Mouse (Mus musculus): Measurements from ENCODE around the gene Krtap1-4. TPM values are rescaled to one million over a fixed set of nuclear protein-coding genes. Genes with fewer than 3 reads are reported as not detected.

The Krtap1-4 gene
- polyA plus RNA-seq, 1 experiment from 2014 or later, result not detected

Other genes with a start within 250 kb of the Krtap1-4 start
- 0.24 and 0.42 TPM in 2 replicates for gene Krt26, start 245.7 kb downstream of the Krtap1-4 start, polyA plus RNA-seq (2014; fragmentation: Nextera tagmentation; extraction: Ambion mirVana)
- 3.2 and 6.1 TPM in 2 replicates for gene Krt27, start 232.6 kb downstream of the Krtap1-4 start, polyA plus RNA-seq (2014; fragmentation: Nextera tagmentation; extraction: Ambion mirVana)
- 2.8 and 3.4 TPM in 2 replicates for gene Krt28, start 208.8 kb downstream of the Krtap1-4 start, polyA plus RNA-seq (2014; fragmentation: Nextera tagmentation; extraction: Ambion mirVana)
- 76.8 and 167 TPM in 2 replicates for gene Krt10, start 194.3 kb downstream of the Krtap1-4 start, polyA plus RNA-seq (2014; fragmentation: Nextera tagmentation; extraction: Ambion mirVana)
- gene Krt12, start 161.4 kb downstream of the Krtap1-4 start, polyA plus RNA-seq (2014; fragmentation: Nextera tagmentation; extraction: Ambion mirVana), result 0.22 TPM in 1 of 2 replicates, not detected in the other
- gene Krt20, start 145.5 kb downstream of the Krtap1-4 start, polyA plus RNA-seq (2014; fragmentation: Nextera tagmentation; extraction: Ambion mirVana), result 0.33 TPM in 1 of 2 replicates, not detected in the other
- 8.7 and 11.9 TPM in 2 replicates for gene Krt23, start 90.5 kb downstream of the Krtap1-4 start, polyA plus RNA-seq (2014; fragmentation: Nextera tagmentation; extraction: Ambion mirVana)
- gene Krt39, start 62.3 kb downstream of the Krtap1-4 start, polyA plus RNA-seq (2014; fragmentation: Nextera tagmentation; extraction: Ambion mirVana), result not detected in 2 replicates
- not detected in 2 replicates for gene Krt40, start 40.5 kb downstream of the Krtap1-4 start, polyA plus RNA-seq (2014; fragmentation: Nextera tagmentation; extraction: Ambion mirVana)
- 1.0 TPM in 1 of 2 replicates, not detected in the other for gene Krtap3-3, start 32.8 kb downstream of the Krtap1-4 start, polyA plus RNA-seq (2014; fragmentation: Nextera tagmentation; extraction: Ambion mirVana)
- not detected in 2 replicates for gene Krtap3-2, start 26.8 kb downstream of the Krtap1-4 start, polyA plus RNA-seq (2014; fragmentation: Nextera tagmentation; extraction: Ambion mirVana)
- not detected in 2 replicates for gene Gm11939, start 24.2 kb downstream of the Krtap1-4 start, polyA plus RNA-seq (2014; fragmentation: Nextera tagmentation; extraction: Ambion mirVana)
- 0.51 TPM in 1 of 2 replicates, not detected in the other for gene Krtap3-1, start 17.0 kb downstream of the Krtap1-4 start, polyA plus RNA-seq (2014; fragmentation: Nextera tagmentation; extraction: Ambion mirVana)
- gene Krtap1-5, start 2.6 kb downstream of the Krtap1-4 start, polyA plus RNA-seq (2014; fragmentation: Nextera tagmentation; extraction: Ambion mirVana), result not detected in 2 replicates
- 0.26 TPM in 1 of 2 replicates, not detected in the other for gene Krtap1-3, start 7.7 kb upstream of the Krtap1-4 start, polyA plus RNA-seq (2014; fragmentation: Nextera tagmentation; extraction: Ambion mirVana)
- not detected in 2 replicates for gene Krtap9-3, start 14.5 kb upstream of the Krtap1-4 start, polyA plus RNA-seq (2014; fragmentation: Nextera tagmentation; extraction: Ambion mirVana)
- not detected in 2 replicates for gene Gm11938, start 19.7 kb upstream of the Krtap1-4 start, polyA plus RNA-seq (2014; fragmentation: Nextera tagmentation; extraction: Ambion mirVana)
- not detected in 2 replicates for gene Gm11937, start 26.5 kb upstream of the Krtap1-4 start, polyA plus RNA-seq (2014; fragmentation: Nextera tagmentation; extraction: Ambion mirVana)
- gene Krtap2-4, start 31.2 kb upstream of the Krtap1-4 start, polyA plus RNA-seq (2014; fragmentation: Nextera tagmentation; extraction: Ambion mirVana), result 0.54 TPM in 1 of 2 replicates, not detected in the other
- not detected in 2 replicates for gene Gm11562, start 36.8 kb upstream of the Krtap1-4 start, polyA plus RNA-seq (2014; fragmentation: Nextera tagmentation; extraction: Ambion mirVana)
- gene Krtap4-1, start 44.6 kb upstream of the Krtap1-4 start, polyA plus RNA-seq (2014; fragmentation: Nextera tagmentation; extraction: Ambion mirVana), result not detected in 2 replicates
- gene Krtap4-2, start 51.4 kb upstream of the Krtap1-4 start, polyA plus RNA-seq (2014; fragmentation: Nextera tagmentation; extraction: Ambion mirVana), result not detected in 2 replicates
- gene Krtap4-7, start 60.4 kb upstream of the Krtap1-4 start, polyA plus RNA-seq (2014; fragmentation: Nextera tagmentation; extraction: Ambion mirVana), result 0.29 TPM in 1 of 2 replicates, not detected in the other
- gene Gm11555, start 66.6 kb upstream of the Krtap1-4 start, polyA plus RNA-seq (2014; fragmentation: Nextera tagmentation; extraction: Ambion mirVana), result not detected in 2 replicates
- gene Gm11563, start 75.3 kb upstream of the Krtap1-4 start, polyA plus RNA-seq (2014; fragmentation: Nextera tagmentation; extraction: Ambion mirVana), result 0.17 TPM in 1 of 2 replicates, not detected in the other
- gene Krtap4-6, start 82.3 kb upstream of the Krtap1-4 start, polyA plus RNA-seq (2014; fragmentation: Nextera tagmentation; extraction: Ambion mirVana), result not detected in 2 replicates
- not detected in 2 replicates for gene Gm14190, start 107.1 kb upstream of the Krtap1-4 start, polyA plus RNA-seq (2014; fragmentation: Nextera tagmentation; extraction: Ambion mirVana)
- not detected in 2 replicates for gene Gm14180, start 150.6 kb upstream of the Krtap1-4 start, polyA plus RNA-seq (2014; fragmentation: Nextera tagmentation; extraction: Ambion mirVana)
- not detected in 2 replicates for gene Gm11595, start 189.3 kb upstream of the Krtap1-4 start, polyA plus RNA-seq (2014; fragmentation: Nextera tagmentation; extraction: Ambion mirVana)
- not detected in 2 replicates for gene Krtap4-8, start 197.1 kb upstream of the Krtap1-4 start, polyA plus RNA-seq (2014; fragmentation: Nextera tagmentation; extraction: Ambion mirVana)
- gene Krtap4-9, start 201.5 kb upstream of the Krtap1-4 start, polyA plus RNA-seq (2014; fragmentation: Nextera tagmentation; extraction: Ambion mirVana), result not detected in 2 replicates
- not detected in 2 replicates for gene Gm11596, start 209.8 kb upstream of the Krtap1-4 start, polyA plus RNA-seq (2014; fragmentation: Nextera tagmentation; extraction: Ambion mirVana)
- not detected in 2 replicates for gene Gm11569, start 215.3 kb upstream of the Krtap1-4 start, polyA plus RNA-seq (2014; fragmentation: Nextera tagmentation; extraction: Ambion mirVana)
- gene Gm11554, start 220.8 kb upstream of the Krtap1-4 start, polyA plus RNA-seq (2014; fragmentation: Nextera tagmentation; extraction: Ambion mirVana), result not detected in 2 replicates
- gene Krtap4-13, start 226.2 kb upstream of the Krtap1-4 start, polyA plus RNA-seq (2014; fragmentation: Nextera tagmentation; extraction: Ambion mirVana), result not detected in 2 replicates
- not detected in 2 replicates for gene Gm11564, start 232.0 kb upstream of the Krtap1-4 start, polyA plus RNA-seq (2014; fragmentation: Nextera tagmentation; extraction: Ambion mirVana)